Mouse (Mus musculus): ENCODE data around the gene Mdm4.
"Not testable (repeated sequence)": the region's sequence is repeated elsewhere in the genome, so short reads cannot be mapped to it uniquely, and the experiment has no call there.

The Mdm4 gene

DNA sequence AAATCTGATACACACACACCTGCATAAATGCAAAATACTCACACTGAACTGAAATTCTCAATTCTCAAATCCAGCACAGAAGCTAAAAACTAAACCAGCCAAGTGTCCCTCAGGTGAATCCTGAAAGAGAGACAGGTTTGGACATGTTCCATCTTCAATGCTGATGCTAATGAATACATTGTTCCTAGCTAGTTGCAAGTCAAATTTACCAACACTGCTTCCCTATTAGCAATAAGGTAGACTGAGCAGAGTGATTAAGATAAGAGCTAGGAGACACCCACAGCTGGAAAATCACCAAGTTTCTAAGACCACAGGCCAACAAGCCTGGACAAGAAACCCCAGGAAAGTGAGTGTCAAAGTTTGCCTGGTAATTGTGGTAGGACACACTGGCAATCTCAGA, 11.0 kb downstream of the Mdm4 start:
- DNase-seq = no peak

DNA sequence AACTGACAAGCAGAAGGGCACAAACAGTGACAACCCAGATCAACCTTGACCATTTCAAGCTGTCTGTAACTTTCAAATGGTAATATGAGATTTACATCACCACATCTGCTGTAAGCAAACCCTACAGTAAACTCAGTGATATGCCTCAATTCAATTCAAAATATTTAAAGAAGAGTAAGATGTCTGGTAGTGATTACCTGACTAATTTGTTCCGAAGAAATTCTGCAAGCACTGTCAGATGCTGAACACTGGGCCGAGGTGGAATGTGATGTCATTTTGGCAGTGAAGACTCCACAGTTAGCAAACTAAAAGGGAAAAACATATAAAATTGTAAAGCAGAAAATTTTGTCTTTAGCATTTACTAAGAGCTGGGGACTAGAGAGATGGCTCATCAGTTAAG, 11.8 kb downstream of the Mdm4 start:
- no peak for DNase-seq

DNA sequence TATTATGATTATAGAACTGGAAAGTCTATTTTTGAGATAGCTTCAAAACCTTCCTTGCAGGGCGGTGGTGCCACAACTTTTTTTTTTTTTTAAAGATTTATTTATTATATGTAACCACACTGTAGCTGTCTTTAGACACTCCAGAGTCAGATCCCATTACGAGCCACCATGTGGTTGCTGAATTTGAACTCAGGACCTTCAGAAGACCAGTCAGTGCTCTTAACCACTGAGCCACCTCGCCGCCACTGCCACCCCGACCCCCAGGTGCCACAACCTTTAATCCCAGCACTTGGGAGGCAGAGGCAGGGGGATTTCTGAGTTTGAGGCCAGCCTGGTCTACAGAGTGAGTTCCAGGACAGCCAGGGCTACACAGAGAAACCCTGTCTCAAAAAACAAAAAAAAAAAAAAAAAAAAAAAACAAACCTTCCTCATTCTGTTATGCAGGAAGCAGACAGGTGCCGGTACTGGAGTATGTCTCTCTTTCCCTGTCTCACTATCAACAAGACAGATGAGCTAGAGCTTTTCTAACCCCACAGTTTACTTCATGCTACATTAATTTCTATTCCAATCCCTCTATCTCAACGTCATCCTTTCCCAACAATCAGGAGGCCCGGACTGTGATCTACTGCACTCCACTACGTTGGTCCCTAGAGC, 13.5 kb downstream of the Mdm4 start:
- DNase-seq = no peak

DNA sequence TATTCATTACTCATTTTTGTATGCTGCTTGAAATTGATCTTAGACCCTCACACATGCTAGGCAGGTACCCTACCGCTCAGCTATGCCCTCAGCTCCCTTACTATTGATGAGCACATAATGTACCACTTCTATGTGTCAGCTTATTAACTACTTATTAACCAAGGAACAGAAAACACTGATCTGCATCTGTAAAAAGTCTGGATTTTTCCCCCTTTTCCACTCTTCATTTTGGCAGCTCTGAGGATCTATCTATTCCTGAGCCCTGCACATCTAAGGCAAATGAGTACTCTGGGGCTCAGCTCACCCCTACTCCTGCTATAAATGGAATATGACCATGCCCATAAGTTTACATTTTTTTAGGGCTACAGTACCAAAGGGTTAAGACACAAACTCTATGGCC, 16.2 kb downstream of the Mdm4 start:
- no peak for DNase-seq

DNA sequence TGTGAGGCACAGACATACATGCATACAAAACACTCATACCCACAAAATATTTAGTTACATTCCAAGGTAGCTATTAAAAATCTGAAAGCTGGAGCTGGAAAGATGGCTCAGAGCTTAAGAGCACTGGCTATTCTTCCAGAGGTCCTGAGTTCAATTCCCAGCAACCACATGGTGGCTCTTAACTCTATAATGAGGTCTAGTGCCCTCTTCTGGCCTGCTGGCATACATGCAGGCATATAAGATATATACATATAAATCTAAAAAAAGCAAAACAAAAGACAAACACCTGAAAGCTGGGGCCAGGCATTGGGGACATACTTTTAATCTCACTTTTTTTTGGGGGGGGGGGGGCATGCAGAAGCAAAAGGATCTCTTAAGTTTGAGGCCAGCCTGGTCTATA, 17.0 kb downstream of the Mdm4 start:
- DNase-seq = no peak

DNA sequence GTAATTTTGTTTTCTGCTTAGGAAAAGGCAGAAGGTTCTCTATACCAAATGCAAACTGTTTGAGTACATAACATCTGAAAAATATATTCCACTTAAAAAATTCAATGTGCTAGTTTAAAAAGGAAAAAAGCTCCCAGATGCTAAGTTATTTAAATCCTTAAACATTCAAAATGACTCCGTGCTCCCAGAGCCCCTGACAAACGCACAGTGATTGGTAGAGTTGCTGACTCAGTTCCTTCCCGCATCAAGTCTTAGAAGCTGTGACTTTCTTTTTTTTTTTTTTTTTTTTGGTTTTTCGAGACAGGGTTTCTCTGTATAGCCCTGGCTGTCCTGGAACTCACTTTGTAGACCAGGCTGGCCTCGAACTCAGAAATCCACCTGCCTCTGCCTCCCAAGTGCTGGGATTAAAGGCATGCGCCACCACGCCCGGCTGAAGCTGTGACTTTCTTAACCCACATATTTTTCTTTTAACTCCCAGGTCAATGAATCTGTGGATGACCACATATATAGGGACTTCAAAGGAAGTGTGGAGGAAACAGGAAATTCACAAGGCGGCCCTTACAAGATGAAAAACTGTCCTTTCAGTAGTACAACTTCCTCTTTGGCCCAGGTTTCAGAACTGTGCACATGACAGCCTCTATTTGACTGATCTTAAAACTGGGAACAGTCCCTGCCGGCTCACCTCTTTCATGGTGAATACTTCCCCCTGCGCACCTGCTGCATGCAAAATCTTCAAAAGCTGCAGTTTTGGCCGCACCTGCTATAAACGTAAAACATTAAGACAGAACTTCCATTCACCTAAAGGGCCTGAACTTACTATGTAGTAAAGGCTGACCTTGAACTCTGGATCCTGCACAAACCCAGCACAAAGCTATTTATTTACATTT, 18.2 kb downstream of the Mdm4 start:
- DNase-seq = no peak

DNA sequence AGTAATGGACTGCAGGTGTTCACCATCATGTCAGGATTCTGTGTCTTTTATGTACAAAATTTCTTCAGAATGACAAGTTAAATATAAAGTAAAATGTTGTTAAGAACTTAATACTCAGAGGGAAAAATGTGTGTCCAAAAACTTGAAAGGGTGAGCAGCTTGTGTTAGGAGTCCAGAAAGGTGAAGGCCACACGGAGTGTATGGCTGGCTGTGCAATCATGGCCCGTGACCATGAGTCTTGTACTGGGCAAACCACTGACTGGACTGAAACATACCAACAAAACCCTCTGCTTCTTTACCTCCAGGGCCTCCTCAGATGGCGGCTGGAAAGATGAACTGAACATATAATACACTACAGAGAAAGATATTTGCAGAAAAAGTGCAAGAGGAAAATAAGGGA, 23.8 kb downstream of the Mdm4 start:
- DNase-seq = no peak

DNA sequence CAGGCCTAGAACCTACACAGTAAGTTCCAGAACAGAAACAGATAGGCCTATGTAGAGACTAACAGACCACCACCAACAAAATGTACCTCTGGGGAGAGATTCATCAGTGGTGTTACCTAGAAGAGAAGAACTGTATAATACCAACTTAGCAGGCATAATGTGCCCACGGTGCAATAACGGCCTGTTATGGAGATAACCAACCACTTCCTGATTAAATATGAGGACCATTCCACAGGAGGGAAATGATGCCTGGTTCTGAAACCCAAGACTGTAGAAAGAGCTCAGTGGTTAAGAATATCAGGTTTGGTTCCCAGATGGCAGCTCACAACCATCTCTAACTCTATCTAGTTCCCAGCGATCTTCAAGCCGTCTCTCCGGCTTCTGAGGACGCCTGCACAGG, 30.0 kb downstream of the Mdm4 start:
- DNase-seq = no peak

DNA sequence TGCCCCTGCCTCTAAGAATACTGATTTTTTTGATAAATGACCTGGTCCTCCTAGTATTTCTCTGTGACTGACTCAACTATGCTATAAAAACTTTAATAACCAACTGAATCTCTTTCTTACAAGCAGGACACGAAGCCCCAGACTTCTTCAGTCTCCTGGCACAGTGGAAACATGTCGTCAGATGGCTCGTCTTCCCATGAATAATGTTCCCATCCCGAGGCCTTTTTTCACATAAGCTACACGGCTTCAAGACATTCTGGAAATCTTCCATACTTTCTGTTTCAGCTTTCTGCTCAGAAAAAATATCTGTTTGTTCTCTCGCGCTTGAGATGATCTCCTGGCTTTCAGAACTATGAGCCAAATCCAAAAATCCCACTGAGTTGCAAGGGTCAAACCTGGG, 38.8 kb downstream of the Mdm4 start:
- DNase-seq = no peak

DNA sequence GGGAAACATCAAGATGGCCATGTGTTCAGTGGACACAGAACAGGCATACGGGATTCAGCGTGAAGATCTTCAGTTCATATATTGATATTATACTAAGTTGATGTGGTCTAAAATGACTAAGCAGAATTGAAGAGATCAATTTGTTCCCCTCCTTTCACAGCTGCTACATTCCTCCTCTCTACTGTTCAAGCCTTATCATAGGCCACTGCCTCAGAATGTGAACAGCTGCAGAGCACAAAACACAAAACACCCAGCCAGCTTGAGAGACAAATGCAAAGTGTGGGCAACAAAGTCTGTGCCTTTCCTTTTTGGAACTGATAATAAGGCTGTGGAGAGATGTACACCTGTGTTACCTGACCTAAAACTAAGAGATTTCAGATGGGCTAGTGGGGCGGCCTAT, 39.6 kb downstream of the Mdm4 start:
- DNase-seq = no peak

DNA sequence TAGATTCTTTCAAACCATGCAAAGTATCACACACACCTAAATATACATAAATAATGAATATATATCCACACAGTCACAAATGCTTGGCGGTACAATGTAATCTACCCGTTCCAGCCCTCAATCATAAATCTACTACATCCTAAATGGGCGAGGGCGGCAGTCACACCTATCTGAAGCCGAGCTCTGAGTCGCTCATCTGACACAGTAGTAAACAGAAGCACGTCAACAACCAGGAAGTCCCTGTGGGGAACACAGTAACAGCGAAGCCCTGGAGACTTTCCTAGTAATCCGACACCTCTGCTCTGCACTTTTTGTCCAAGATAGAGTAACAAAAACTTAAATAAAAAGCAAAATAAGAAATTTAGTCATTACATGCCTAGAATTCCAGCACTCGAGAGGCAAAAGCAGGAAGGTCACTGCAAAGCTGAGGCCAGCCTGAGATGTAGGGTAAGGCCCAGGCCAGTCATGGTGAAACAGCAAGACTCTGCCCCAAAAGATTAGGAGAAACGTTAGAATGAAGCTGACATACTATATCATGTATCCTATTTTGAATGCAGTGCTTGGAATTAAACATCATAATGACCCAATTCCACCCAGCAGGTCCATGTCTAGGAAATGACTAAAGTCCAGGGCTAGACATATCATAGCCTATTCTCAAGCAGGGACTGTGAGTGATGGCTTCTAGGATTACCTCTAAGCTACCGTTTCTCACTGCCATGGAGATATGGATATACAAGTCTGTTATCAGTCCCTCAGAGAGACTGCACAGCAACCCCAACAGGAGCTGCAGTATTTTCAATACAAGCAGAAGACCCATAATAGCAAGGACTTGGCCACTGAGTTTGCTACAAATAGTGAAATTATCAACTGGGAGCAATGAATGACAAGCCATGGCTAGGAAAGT, 41.6 kb downstream of the Mdm4 start:
- DNase-seq = not testable (repeated sequence)

DNA sequence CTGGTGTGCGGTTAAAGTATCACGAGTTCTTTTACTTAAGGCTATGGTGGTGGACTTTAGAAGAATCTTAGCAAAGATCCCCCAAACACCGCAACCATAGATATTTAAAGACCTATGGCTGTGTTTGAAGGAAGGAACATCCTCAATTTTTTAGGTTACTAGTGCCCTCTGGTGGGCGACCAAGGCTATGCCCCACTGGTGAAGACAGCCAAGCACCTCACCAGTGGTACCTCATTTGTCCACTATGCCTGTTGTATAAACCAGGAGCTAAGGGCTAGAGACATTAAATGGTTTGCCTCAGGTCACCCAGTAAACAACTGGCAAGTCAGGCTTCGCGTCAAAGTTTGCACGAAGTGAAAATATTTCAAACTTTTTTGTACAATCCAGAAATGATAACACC, 47.6 kb downstream of the Mdm4 start:
- DNase-seq = peak; percentile 53

DNA sequence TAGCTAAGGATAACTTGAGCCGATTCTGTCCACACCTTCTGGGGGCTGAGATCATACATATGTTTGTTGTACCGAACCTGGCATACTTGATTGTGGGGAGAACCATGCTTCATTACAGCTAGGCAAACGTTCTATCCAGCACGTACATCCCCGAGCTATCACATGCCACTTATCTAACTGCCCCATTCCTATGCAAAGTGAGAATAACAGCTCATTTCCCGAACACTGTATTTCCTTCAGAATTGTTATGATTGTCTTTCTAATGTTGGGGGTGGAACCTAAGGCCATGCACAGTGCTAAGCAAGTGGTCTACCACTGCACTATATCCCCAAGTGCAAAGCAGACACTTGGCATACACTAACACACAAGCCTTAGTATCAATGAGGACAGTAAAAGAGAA, 49.1 kb downstream of the Mdm4 start:
- no peak for DNase-seq

DNA sequence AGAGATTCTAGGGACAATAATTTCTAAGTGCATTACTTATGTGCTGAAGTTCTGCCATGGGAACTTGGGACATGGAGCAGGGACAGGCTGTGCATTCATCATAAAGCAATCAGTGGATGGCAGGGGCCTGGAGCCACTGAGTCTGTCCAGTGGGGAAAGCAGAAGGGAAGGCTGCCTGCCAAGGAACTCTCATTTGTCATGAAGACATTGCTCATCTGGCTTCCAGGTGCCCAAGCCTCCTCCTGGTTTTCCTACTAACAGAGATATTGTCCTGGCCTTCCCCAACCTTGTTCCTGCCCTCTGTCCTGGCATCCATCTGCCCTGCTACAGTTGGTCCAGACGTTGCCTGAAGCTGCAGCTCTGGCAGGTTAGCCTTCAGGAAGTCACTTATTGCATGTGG, 53.0 kb downstream of the Mdm4 start:
- DNase-seq = no peak

DNA sequence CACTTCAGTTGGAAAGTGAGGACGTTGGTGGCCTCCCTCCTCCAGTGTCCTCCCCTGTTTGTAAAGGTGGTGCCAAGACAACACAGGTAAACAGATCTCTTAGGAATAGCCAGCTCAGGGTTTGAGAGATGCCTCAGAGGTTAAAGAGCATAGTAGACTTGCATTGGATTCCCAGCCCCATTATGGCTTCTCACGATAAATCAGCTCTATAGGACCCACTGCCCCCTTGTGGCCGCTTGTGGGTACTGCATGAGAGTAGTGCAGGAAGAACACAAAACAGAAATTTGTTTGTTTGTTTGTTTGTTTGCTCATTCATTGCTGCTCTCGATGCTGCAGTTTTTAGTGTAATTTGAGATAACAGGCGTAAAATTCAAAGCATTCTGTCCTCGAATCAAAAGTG, 61.7 kb downstream of the Mdm4 start:
- no peak for DNase-seq

DNA sequence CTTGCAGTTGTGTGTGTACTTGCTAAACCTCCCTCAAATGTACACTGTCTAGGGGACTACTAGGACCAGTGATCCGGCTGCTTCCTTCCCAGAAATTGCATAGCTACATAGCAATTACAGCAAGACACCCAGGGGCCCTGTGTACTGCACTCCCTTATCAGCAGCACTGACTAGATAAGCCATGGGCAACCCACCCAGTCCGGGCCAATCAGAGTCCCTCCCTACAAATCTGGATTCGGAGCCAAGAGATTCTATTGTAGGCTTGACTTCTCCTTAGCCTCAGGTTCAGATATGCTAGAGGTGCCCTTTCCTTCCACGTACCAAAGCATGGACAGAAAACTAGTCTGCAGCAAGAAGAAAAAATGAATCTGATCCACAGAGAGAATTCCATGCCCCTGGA, 65.7 kb downstream of the Mdm4 start:
- DNase-seq = no peak

DNA sequence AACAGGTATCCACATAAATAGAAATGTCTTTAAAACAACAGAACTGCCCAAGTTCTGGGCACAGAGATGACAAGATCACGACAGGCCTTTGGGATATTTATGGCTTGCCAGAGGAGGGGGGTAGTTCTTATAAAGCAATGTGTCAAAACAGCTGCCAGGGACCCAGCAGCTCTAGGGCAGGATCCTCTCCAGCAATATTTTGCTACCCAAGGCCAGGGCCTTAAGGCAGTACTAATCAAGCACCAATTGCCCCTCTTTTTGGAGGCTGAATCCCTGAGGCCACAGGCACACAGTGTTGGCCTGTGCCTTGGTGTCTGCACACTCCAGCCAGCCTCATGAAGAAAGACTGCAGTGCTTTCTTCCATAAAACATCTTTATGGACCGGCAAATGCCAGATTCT, 66.3 kb downstream of the Mdm4 start:
- DNase-seq = no peak

DNA sequence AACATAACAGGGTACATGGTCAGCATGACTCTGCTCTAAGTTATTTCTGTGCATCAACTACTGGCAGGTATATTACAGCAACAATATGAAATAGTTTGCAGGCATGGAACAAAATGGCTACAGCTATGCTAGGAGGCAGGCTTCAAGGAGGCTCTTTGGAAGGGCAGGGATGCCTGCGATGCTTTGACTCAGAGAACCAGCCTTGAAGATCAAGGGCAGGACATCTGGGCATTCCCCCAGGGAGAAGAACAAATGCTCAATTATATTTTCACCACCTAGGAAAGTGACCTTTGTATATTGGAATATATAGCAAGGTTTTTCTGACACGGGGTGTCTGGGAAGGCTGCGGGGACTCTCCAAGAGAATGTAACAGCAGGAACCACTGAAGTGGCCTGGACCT, 68.6 kb downstream of the Mdm4 start:
- DNase-seq = no peak

DNA sequence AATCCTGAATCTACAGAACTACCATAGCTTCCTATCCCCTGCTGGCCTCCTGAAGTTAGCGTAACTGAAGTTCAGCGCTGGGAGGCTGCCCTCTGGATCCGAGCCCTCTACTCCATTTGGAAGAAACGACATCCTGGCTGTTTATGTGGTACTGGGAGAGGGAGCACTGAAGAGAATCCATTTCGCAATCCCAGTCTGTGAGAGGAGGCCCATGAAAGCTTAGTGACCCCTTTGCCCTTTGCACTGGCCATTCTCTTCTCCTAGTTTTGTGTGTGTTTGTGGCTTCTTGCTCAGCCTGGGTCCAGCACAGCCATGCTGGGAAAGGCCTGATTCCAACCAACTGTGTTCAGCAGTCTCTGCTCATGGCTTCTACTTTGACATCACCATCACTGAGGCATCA, 73.6 kb downstream of the Mdm4 start:
- DNase-seq = no peak

DNA sequence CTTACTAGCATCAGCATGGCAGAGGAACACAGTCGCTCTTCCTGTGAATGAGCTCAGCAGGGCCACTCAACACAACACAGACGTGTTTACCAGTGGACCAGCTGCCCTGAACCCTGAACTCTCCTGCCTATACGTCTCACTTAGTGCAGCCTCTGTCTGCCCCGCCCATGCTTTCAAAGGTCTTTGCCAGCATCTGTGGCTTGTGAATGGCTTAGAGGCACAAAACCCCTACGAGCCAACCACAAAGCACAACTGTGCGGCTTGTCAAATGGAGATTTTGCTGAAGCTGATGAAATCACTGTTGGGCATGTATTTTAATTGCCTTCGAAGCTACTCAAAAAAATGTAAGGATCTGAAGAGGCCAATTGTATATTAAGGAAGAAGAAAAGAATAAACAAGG, 82.5 kb downstream of the Mdm4 start:
- no peak for DNase-seq

DNA sequence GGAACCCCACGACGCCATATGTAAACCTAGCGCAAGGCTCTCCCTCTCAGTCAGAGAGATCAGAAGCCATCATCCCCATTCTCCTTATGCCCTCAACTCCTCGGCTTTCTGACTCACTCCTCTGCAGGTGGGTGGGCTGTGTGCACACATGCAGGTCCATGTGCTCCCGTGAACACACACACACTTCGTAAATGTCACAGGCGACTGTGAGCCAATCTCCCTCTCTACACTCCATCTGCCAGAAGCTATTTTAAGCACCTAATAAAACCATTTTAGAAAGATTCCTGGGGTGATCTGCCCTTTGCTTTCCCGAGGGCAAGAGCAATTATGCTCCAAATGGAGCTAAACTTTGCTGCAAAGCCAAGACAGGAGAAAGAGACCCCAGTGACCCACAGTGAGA, 84.5 kb downstream of the Mdm4 start:
- DNase-seq = no peak

DNA sequence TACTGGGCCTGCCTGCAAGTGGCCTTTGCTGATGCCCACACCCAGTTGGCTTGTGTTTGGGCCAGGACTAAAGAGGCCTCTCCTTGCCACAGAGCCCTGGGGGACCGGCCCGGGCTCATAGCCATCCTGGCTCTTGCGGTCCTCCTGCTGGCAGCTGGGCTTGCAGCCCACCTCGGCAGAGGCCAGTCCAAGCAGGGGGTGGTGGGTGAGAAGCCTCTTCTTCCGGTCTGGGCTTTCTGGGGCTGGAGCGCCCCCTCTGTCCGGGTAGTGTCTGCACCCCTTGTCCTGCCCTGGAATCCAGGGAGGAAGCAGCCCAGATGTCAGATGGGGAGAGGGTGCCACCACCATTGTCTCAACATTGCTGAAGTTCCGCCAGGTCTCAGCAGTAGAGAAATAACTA, 91.4 kb downstream of the Mdm4 start:
- DNase-seq = peak; percentile 44

DNA sequence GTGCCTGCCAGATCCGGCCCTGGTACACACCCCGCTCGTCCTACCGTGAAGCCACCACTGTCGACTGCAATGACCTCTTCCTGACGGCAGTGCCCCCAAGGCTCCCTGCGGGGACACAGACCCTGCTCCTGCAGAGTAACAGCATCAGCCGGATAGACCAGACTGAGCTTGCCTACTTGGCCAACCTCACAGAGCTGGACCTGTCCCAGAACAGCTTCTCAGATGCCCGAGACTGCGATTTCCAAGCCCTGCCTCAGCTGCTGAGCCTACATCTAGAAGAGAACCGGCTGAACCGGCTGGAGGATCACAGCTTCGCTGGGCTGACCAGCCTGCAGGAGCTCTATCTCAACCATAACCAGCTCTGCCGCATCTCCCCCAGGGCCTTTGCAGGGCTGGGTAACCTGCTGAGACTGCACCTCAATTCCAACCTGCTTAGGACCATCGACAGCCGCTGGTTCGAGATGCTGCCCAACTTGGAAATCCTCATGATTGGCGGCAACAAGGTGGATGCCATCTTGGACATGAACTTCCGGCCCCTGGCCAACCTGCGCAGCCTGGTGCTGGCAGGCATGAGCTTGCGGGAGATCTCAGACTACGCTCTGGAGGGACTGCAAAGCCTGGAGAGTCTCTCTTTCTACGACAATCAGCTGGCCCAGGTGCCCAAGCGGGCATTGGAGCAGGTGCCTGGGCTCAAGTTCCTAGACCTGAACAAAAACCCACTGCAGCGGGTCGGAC, 92.9 kb downstream of the Mdm4 start:
- DNase-seq = no peak

Data from right cerebral cortex, postnatal 25 days (tissue).